Mouse (Mus musculus) testis, adult 2 months (tissue): ENCODE measurements around the gene C130026I21Rik. TPM values are rescaled to one million over a fixed set of nuclear protein-coding genes. Genes with fewer than 3 reads are reported as not detected.
"Not testable (repeated sequence)": the region's sequence is repeated elsewhere in the genome, so short reads cannot be mapped to it uniquely, and the experiment has no call there.

Experiments used
- H3K27ac ChIP-seq: fragments of 200-500 bp; 2 replicates; pipeline ENCODE4 v1.5.1; 2012; ENCODE audit warnings: low read depth, low read length; ENCODE audit not compliant: control insufficient read depth, insufficient read depth
- H3K27me3 ChIP-seq: fragments of 200-500 bp; 2 replicates; pipeline ENCODE4 v1.6.1; 2012; ENCODE audit warnings: mild to moderate bottlenecking, low read length, moderate library complexity; ENCODE audit not compliant: control insufficient read depth, insufficient read depth
- H3K36me3 ChIP-seq: fragments of 200-500 bp; 2 replicates; pipeline ENCODE4 v1.6.1; 2012; ENCODE audit warnings: mild to moderate bottlenecking, low read length; ENCODE audit not compliant: control insufficient read depth, insufficient read depth
- H3K4me1 ChIP-seq: fragments of 200-500 bp; 2 replicates; pipeline ENCODE4 v1.6.1; 2012; ENCODE audit warnings: low read length; ENCODE audit not compliant: control insufficient read depth, insufficient read depth
- H3K4me3 ChIP-seq: fragments of 200-500 bp; 2 replicates; pipeline ENCODE4 v1.5.1; 2012; ENCODE audit warnings: low read depth, mild to moderate bottlenecking, low read length, moderate library complexity, mixed read lengths; ENCODE audit not compliant: control insufficient read depth
- polyA plus RNA-seq: library from polyadenylated mRNA; depleted of rRNA; stranded (reverse); fragments of >200 nt; gene quantifications from 2 replicates; pipeline ENCODE4 v1.2.3, GENCODE M21; 2012

The C130026I21Rik gene
- polyA plus RNA-seq, 1 experiment, result 0.12 TPM

DNA sequence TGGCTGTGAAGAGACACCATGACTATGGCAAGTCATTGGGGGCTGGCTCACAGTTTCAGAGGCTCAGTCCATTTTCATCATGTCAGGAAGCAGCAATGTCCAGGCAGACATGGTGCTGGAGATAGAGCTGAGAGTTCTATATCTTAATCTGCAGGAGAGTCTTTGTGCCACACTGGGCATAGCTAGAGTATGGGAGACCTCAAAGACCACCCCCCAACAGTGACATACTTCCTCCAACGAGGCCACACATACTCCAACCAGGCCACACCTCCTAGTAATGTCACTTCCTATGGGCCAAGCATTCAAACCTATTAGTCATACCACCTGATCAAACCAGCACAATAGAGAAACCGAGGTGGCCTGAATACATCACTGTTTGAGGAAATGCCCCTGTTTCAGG is 63.8 kb downstream of the C130026I21Rik start:
- not testable (repeated sequence) for H3K4me1 ChIP-seq, H3K27me3 ChIP-seq, H3K4me3 ChIP-seq, H3K27ac ChIP-seq, H3K36me3 ChIP-seq

GRCm38 (mm10) chr1:85199523-85199922 is 70.8 kb downstream of the C130026I21Rik start:
- not testable (repeated sequence) for H3K27ac ChIP-seq, H3K4me3 ChIP-seq, H3K36me3 ChIP-seq, H3K4me1 ChIP-seq, H3K27me3 ChIP-seq

DNA sequence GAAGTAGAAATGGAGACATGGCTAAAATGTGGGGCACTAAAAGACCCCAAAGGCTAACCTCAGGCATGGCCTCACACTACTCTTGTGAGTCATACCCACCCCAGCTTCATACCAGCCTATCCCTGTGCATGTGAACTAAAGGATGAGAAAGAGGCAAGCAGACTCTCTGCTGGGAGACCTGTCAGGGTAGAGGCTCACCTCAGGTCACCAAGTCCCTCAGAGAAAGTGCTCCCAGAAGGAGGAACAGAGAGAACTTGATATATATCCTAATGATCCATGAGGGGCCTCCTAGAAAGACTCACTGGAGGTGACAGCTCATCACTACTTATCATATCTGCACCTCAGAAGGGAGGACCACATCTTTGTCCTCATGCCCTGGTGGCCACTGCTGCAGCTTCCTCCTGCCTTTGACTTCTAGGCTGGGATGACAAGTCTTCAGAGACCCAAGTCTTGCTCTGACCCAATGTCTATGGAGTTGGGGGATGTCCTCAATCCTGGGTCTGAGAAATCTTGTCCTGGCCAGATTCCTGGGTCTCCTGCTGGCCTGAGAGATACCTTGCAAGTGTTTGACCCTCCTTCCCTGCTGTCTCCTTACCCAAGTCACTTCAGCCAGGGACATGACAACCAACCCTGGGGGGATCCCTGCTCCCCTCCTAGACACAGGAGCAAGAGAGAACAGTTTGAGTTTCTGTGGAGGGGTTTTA is 71.6 kb downstream of the C130026I21Rik start:
- H3K27me3 ChIP-seq, H3K4me1 ChIP-seq, H3K4me3 ChIP-seq, H3K27ac ChIP-seq, H3K36me3 ChIP-seq: not testable (repeated sequence)

DNA sequence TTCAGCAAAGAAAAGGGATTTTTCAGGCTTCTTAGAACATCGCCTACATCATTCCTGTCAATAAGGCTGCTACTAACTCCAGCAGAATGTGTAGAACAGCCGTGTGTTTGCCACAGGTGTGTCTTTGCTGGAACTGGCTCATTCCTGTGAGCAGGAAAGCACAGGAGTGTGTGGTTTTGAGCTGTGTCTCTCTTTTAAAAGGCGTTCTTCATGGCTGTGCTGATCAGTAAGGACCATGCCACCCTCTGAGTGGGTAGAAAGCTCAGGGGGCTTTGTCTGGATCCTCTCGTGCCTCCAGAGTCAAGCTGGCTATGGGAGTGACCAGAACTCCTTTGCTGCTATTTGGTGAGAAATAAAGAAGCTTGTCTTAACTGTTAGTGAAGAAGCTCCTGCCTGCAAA is 73.6 kb downstream of the C130026I21Rik start:
- H3K27ac ChIP-seq, H3K4me1 ChIP-seq, H3K36me3 ChIP-seq: not testable (repeated sequence)

DNA sequence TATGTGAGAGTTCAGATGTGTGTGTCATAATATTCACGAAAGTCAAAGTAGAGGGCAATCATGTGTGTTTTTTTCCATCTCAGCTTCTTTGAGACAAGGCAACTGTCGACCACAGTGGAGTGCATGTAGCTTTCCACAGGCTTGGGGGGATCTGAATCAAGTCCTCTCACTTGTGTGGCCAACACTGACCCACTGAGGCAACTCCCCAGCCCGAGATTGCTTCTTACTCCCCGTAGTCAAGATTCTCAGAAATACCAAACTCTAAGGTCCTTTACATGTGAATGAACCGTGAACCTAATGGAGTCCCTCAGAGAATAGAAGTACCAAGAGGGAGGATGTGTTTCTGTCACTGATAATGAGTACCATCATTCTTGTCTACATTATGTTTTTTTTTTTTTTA is 76.6 kb downstream of the C130026I21Rik start:
- not testable (repeated sequence) for H3K36me3 ChIP-seq, H3K4me1 ChIP-seq, H3K4me3 ChIP-seq, H3K27ac ChIP-seq, H3K27me3 ChIP-seq

More for the DNA sequence above, 73.6 kb downstream of the C130026I21Rik start:
- not testable (repeated sequence) for H3K27me3 ChIP-seq, H3K4me3 ChIP-seq

GRCm38 (mm10) chr1:85181981-85182380 is 88.4 kb downstream of the C130026I21Rik start:
- not testable (repeated sequence) for H3K27ac ChIP-seq, H3K36me3 ChIP-seq, H3K4me3 ChIP-seq, H3K4me1 ChIP-seq, H3K27me3 ChIP-seq

GRCm38 (mm10) chr1:85178971-85179370 is 91.4 kb downstream of the C130026I21Rik start:
- not testable (repeated sequence) for H3K27me3 ChIP-seq, H3K27ac ChIP-seq, H3K4me1 ChIP-seq, H3K4me3 ChIP-seq, H3K36me3 ChIP-seq

GRCm38 (mm10) chr1:85162841-85163240 is 107.5 kb downstream of the C130026I21Rik start:
- H3K27ac ChIP-seq, H3K4me3 ChIP-seq, H3K36me3 ChIP-seq, H3K27me3 ChIP-seq, H3K4me1 ChIP-seq: not testable (repeated sequence)

DNA sequence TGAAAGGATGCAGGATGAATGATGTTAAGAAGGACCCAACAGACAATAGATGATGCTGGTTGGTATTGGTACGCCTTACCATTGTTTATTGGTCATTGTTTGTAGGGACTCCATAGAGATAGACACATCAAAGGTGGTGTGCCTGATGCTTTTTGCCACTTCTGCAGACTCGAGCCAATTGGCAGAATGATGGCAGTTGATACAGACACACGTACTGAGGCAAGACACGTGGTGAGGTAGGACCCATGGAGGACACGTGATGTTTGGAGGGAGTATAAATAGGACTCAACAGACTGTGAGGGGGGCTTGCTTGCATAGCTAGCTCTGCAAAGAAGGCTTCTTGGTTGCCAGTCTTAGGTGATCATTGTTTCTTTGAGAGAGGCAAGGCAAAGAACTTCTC is 115.2 kb downstream of the C130026I21Rik start:
- not testable (repeated sequence) for H3K27me3 ChIP-seq, H3K27ac ChIP-seq, H3K4me3 ChIP-seq, H3K36me3 ChIP-seq, H3K4me1 ChIP-seq

DNA sequence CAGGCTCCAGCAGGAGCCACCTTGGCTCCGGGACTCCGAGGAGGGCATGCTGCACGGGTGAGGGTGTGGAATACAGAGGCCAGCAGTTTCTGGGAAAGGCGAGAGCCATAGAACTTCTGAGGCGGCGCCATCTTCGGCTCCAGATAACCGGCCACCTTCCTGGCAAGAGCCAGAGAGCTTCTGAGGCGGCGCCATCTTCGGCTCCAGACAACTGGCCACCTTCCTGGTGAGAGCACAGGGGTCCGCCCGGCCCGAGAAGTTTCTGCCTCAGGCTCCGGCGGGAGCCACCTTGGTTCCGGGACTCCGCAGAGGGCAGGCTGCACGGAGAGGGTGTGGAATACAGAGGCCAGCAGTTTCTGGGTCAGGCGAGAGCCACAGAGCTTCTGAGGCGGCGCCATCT is 136.7 kb downstream of the C130026I21Rik start:
- not testable (repeated sequence) for H3K36me3 ChIP-seq, H3K4me1 ChIP-seq, H3K27ac ChIP-seq, H3K27me3 ChIP-seq, H3K4me3 ChIP-seq

GRCm38 (mm10) chr1:85121841-85122240 is 148.5 kb downstream of the C130026I21Rik start:
- H3K4me1 ChIP-seq, H3K27ac ChIP-seq, H3K36me3 ChIP-seq, H3K27me3 ChIP-seq, H3K4me3 ChIP-seq: not testable (repeated sequence)

- H3K4me3 ChIP-seq, H3K27me3 ChIP-seq, H3K36me3 ChIP-seq, H3K27ac ChIP-seq, H3K4me1 ChIP-seq: not testable (repeated sequence)
These were observed 152.0 kb downstream of the C130026I21Rik start for GRCm38 (mm10) chr1:85118341-85118740.
